Mouse (Mus musculus): ENCODE data around the gene Ceacam9. TPM values are rescaled to one million over a fixed set of nuclear protein-coding genes. Genes with fewer than 3 reads are reported as not detected.

The Ceacam9 gene
- polyA plus RNA-seq, 1 experiment = not detected

- Histone ChIP-seq H3K27ac (ENCODE audit: insufficient read depth, low read length) (no peak overlapping the region), H3K4me1 (ENCODE audit: control insufficient read depth, insufficient read depth, insufficient read length) (peaks cover 7% of the 10 kb centered on the region; the same call in 1 of the 2 replicates), H3K4me3 (ENCODE audit: extremely low read depth, insufficient read depth, insufficient read length) (peak overlapping the region; percentile 92; the same call in 1 of the 2 replicates), H3K36me3 (ENCODE audit: control insufficient read depth, insufficient read depth, low read length) (peaks cover 6% of the 10 kb centered on the region), H3K27me3 (ENCODE audit: control insufficient read depth, insufficient read depth, low read length) (no peaks in the 10 kb centered on the region)
- TF ChIP-seq POLR2A (IDR thresholded peaks at IDR 0.05; ENCODE audit: low read depth, low read length) (no peak), CTCF (IDR thresholded peaks at IDR 0.05; ENCODE audit: extremely low read depth, insufficient read depth, insufficient read length, insufficient replicate concordance) (no peak)
- DNase-seq (ENCODE audit: low read depth in 1 of 2, low spot score in 2 of 2) = no peak
- 35% methylated on average over 10 of the region's 10 CpGs for WGBS
These were observed 17.4 kb downstream of the Ceacam9 start for GRCm38 (mm10) chr7:16739056-16739604.

GRCm38 (mm10) chr7:16745373-16745772, 23.6 kb downstream of the Ceacam9 start:
- no peak for DNase-seq (ENCODE audit: low read depth in 1 of 2, low spot score in 2 of 2)
- peaks cover 25% of the 10 kb centered on the region for H3K36me3 ChIP-seq (ENCODE audit: control insufficient read depth, insufficient read depth, low read length)
- no peak for TF ChIP-seq CTCF (IDR thresholded peaks at IDR 0.05; ENCODE audit: extremely low read depth, insufficient read depth, insufficient read length, insufficient replicate concordance)
- TF ChIP-seq POLR2A (IDR thresholded peaks at IDR 0.05; ENCODE audit: low read depth, low read length) = no peak
- no peaks in the 10 kb centered on the region for H3K4me1 ChIP-seq (ENCODE audit: control insufficient read depth, insufficient read depth, insufficient read length)
- 97% methylated on average over 4 of the region's 4 CpGs for WGBS
- H3K27me3 ChIP-seq (ENCODE audit: control insufficient read depth, insufficient read depth, low read length) = no peaks in the 10 kb centered on the region
- no peak overlapping the region for H3K27ac ChIP-seq (ENCODE audit: insufficient read depth, low read length)
- H3K4me3 ChIP-seq (ENCODE audit: extremely low read depth, insufficient read depth, insufficient read length) = no peak overlapping the region

DNA sequence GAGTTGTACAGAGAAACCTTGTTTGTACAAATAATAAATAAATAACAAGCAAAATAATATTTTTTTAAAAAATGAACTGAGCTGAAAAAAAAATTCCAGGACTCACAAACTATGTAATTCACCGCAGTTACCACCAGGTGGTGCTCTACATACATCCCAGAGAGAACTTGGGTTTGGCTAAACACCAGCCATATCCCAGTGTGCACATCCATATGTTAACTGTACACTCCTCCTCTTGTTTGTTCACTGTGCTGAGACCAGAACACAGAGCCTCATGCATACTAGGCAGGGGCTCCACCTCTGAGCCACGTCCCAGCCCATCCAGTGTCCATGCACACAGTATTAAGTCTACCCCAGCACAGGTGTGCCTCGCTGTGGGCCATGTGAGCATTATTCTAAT, 24.4 kb downstream of the Ceacam9 start:
- WGBS = 65% methylated on average over 3 of the region's 3 CpGs
- DNase-seq (ENCODE audit: low read depth in 1 of 2, low spot score in 2 of 2) = peak; percentile 35 to 39

GRCm38 (mm10) chr7:16747656-16748055, 25.9 kb downstream of the Ceacam9 start:
- Histone ChIP-seq H3K4me3 (ENCODE audit: extremely low read depth, insufficient read depth, insufficient read length) (no peak overlapping the region), H3K27me3 (ENCODE audit: control insufficient read depth, insufficient read depth, low read length) (no peaks in the 10 kb centered on the region), H3K27ac (ENCODE audit: insufficient read depth, low read length) (no peak overlapping the region), H3K36me3 (ENCODE audit: control insufficient read depth, insufficient read depth, low read length) (peaks cover 25% of the 10 kb centered on the region), H3K4me1 (ENCODE audit: control insufficient read depth, insufficient read depth, insufficient read length) (no peaks in the 10 kb centered on the region)
- WGBS = 85% methylated on average over 6 of the region's 6 CpGs
- DNase-seq (ENCODE audit: low read depth in 1 of 2, low spot score in 2 of 2) = no peak
- TF ChIP-seq POLR2A (IDR thresholded peaks at IDR 0.05; ENCODE audit: low read depth, low read length) = no peak
- no peak for TF ChIP-seq CTCF (IDR thresholded peaks at IDR 0.05; ENCODE audit: extremely low read depth, insufficient read depth, insufficient read length, insufficient replicate concordance)

More for the DNA sequence above, 24.4 kb downstream of the Ceacam9 start:
- no peak for TF ChIP-seq POLR2A (IDR thresholded peaks at IDR 0.05; ENCODE audit: low read depth, low read length)
- peak; percentile 30; the same call in 1 of the 2 replicates for TF ChIP-seq CTCF (IDR thresholded peaks at IDR 0.05; ENCODE audit: extremely low read depth, insufficient read depth, insufficient read length, insufficient replicate concordance)
- no peak overlapping the region for H3K4me3 ChIP-seq (ENCODE audit: extremely low read depth, insufficient read depth, insufficient read length)
- no peak overlapping the region for H3K27ac ChIP-seq (ENCODE audit: insufficient read depth, low read length)
- H3K27me3 ChIP-seq (ENCODE audit: control insufficient read depth, insufficient read depth, low read length) = no peaks in the 10 kb centered on the region
- no peaks in the 10 kb centered on the region for H3K4me1 ChIP-seq (ENCODE audit: control insufficient read depth, insufficient read depth, insufficient read length)
- H3K36me3 ChIP-seq (ENCODE audit: control insufficient read depth, insufficient read depth, low read length) = peaks cover 25% of the 10 kb centered on the region

GRCm38 (mm10) chr7:16752016-16752415, 30.3 kb downstream of the Ceacam9 start:
- Histone ChIP-seq H3K27ac (ENCODE audit: insufficient read depth, low read length) (no peak overlapping the region), H3K4me3 (ENCODE audit: extremely low read depth, insufficient read depth, insufficient read length) (no peak overlapping the region), H3K4me1 (ENCODE audit: control insufficient read depth, insufficient read depth, insufficient read length) (no peaks in the 10 kb centered on the region), H3K36me3 (ENCODE audit: control insufficient read depth, insufficient read depth, low read length) (peaks cover 15% of the 10 kb centered on the region), H3K27me3 (ENCODE audit: control insufficient read depth, insufficient read depth, low read length) (no peaks in the 10 kb centered on the region)
- no peak for DNase-seq (ENCODE audit: low read depth in 1 of 2, low spot score in 2 of 2)
- 83% methylated on average over 12 of the region's 12 CpGs for WGBS
- no peak for TF ChIP-seq POLR2A (IDR thresholded peaks at IDR 0.05; ENCODE audit: low read depth, low read length)
- TF ChIP-seq CTCF (IDR thresholded peaks at IDR 0.05; ENCODE audit: extremely low read depth, insufficient read depth, insufficient read length, insufficient replicate concordance) = no peak

DNA sequence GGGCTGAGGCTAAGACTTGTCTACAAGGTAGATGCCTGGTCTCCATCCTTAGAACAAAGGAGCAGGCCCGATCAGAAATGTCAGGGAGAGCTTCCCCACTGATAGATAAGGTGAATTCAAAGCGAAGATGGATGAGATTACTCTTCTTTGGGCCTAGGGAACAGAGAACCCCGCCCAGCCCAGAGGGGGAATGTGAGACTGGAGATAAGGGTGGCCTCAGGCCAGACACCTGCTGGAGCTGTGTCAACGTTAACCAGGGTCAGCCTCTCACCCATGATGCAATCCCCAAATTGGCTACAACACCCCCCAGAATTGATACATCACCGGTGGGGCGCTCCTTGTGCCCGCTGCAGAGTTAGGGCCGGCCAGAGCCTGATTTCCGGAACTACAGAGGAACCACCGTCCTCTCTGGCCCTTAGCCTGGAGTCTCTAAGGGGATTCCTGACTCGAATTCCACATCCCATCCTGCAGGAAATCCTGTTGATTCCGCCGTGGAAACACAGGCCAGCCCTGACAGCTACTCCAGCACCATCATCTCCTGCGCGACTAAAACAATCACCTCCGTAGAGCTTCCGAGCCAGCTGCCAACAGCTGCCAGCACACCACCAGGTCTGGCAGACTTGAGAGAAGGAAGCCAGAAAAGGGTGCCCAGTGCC, 33.8 kb downstream of the Ceacam9 start:
- 70% methylated on average over 17 of the region's 17 CpGs for WGBS
- TF ChIP-seq POLR2A (IDR thresholded peaks at IDR 0.05; ENCODE audit: low read depth, low read length) (no peak), CTCF (IDR thresholded peaks at IDR 0.05; ENCODE audit: extremely low read depth, insufficient read depth, insufficient read length, insufficient replicate concordance) (no peak)
- no peaks in the 10 kb centered on the region for H3K27me3 ChIP-seq (ENCODE audit: control insufficient read depth, insufficient read depth, low read length)
- H3K4me3 ChIP-seq (ENCODE audit: extremely low read depth, insufficient read depth, insufficient read length) = no peak overlapping the region
- H3K36me3 ChIP-seq (ENCODE audit: control insufficient read depth, insufficient read depth, low read length) = no peaks in the 10 kb centered on the region
- H3K4me1 ChIP-seq (ENCODE audit: control insufficient read depth, insufficient read depth, insufficient read length) = peaks cover 7% of the 10 kb centered on the region; the same call in 1 of the 2 replicates
- no peak overlapping the region for H3K27ac ChIP-seq (ENCODE audit: insufficient read depth, low read length)
- DNase-seq (ENCODE audit: low read depth in 1 of 2, low spot score in 2 of 2) = no peak
